Mouse (Mus musculus): ENCODE measurements around the gene Keap1.
"Not testable (repeated sequence)": the region's sequence is repeated elsewhere in the genome, so short reads cannot be mapped to it uniquely, and the experiment has no call there.

The Keap1 gene

GRCm38 (mm10) chr9:21227342-21227741 is 11.8 kb downstream of the Keap1 start:
- DNase-seq, result no peak

- DNase-seq, result no peak
Observed at GRCm38 (mm10) chr9:21225415-21225758, 13.8 kb downstream of the Keap1 start.

- DNase-seq, result peak; percentile 44
Observed at GRCm38 (mm10) chr9:21224576-21225414, 14.4 kb downstream of the Keap1 start.

GRCm38 (mm10) chr9:21223906-21224305 is 15.3 kb downstream of the Keap1 start:
- no peak for DNase-seq

GRCm38 (mm10) chr9:21223490-21223889 is 15.7 kb downstream of the Keap1 start:
- DNase-seq, result not testable (repeated sequence)

- no peak for DNase-seq
Observed at GRCm38 (mm10) chr9:21221383-21221929, 17.7 kb downstream of the Keap1 start.

GRCm38 (mm10) chr9:21220490-21221382 is 18.4 kb downstream of the Keap1 start:
- DNase-seq, result peak; percentile 96

GRCm38 (mm10) chr9:21219820-21220219 is 19.3 kb downstream of the Keap1 start:
- no peak for DNase-seq

GRCm38 (mm10) chr9:21216050-21216841 is 22.9 kb downstream of the Keap1 start:
- no peak for DNase-seq

GRCm38 (mm10) chr9:21213617-21214190 is 25.5 kb downstream of the Keap1 start:
- no peak for DNase-seq

GRCm38 (mm10) chr9:21211624-21212023 is 27.5 kb downstream of the Keap1 start:
- DNase-seq, result no peak

- DNase-seq, result no peak
Observed at GRCm38 (mm10) chr9:21210821-21211220, 28.3 kb downstream of the Keap1 start.

- no peak for DNase-seq
Observed at GRCm38 (mm10) chr9:21208626-21209025, 30.5 kb downstream of the Keap1 start.

GRCm38 (mm10) chr9:21206848-21207247 is 32.3 kb downstream of the Keap1 start:
- DNase-seq, result no peak

- DNase-seq, result peak; percentile 79
Observed at GRCm38 (mm10) chr9:21204528-21205272, 34.5 kb downstream of the Keap1 start.

- no peak for DNase-seq
Observed at GRCm38 (mm10) chr9:21204156-21204527, 35.0 kb downstream of the Keap1 start.

- DNase-seq, result no peak
Observed at GRCm38 (mm10) chr9:21198960-21199359, 40.2 kb downstream of the Keap1 start.

GRCm38 (mm10) chr9:21197981-21198380 is 41.2 kb downstream of the Keap1 start:
- no peak for DNase-seq

- no peak for DNase-seq
Observed at GRCm38 (mm10) chr9:21196521-21197433, 42.4 kb downstream of the Keap1 start.

GRCm38 (mm10) chr9:21195736-21196505 is 43.2 kb downstream of the Keap1 start:
- DNase-seq, result not testable (repeated sequence)

All from kidney, adult 11 months (tissue).